Mouse (Mus musculus): ENCODE measurements around the gene Cox6b2.

The Cox6b2 gene

DNA sequence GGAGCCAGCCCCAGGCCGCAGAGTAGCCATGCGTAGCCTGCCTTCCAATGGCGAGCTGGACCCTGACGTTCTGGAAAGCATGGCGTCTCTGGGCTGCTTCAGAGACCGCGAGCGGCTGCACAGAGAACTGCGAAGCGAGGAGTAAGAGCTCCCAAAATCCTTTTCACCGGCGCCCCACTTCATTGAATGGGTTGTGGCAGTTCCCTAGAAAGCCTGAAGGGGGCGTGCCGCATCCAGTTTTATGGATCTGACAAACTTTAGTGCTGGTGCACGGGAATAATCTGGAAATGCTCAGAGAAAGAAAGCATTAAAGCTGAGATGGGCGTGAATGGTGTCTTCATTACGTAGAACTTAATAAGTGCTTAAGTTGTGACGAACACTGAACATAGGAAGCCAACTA lies 47.8 kb downstream of the Cox6b2 start:
- no peak for DNase-seq

DNA sequence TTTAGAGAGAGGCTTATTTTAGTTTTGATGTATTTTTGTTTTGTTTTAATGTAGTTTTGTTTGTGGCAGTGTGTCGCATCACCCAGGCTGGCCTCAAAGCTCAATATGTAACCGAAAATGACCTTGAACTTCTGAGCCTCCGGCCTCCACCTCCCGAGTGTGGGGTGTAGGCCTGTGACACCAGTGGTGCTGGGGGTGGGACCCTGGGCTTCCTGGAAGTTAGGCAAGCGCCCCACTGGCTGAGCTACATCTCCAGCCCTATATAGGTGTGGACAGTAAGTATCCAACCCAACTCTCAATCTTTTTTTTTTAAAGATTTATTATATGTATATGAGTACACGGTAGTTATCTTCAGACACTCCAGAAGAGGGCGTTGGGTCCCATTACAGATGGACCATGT lies 49.7 kb downstream of the Cox6b2 start:
- DNase-seq = no peak

DNA sequence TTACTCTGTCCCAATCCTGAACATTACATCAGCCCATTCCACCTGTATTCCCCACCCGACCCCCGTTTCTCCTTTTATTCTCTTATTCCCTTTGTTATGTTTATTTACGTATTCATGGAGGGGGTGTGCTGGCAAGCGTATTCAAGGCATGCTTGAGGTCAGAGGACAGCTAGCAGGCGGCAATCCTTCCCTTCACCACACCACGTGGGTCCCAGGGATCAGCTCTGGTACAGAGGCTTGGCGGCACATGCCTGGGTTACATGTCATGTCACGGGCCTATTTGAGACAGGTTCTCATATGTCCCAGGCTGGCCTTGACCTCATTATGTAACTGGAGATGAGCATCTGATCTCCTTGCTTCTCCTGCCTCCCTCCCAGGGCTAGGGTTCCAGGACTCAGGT lies 50.6 kb downstream of the Cox6b2 start:
- DNase-seq = no peak
